Mouse (Mus musculus): ENCODE measurements at regions not wholly inside any gene's neighbourhood (a gene's known extent, or its start where the extent isn't known, plus 50 kb on each side); places are given as distances from the start of the nearest gene placed in this dataset.

GRCm38 (mm10) chr5:129449931-129450573 lies 51.0 kb upstream of the Sfswap start:
- DNase-seq: no peak

Data from thymus, postnatal 14 days (tissue).